Mouse (Mus musculus) lung, embryonic 15.5 days (tissue): ENCODE data around the gene Nav2. TPM values are rescaled to one million over a fixed set of nuclear protein-coding genes. Genes with fewer than 3 reads are reported as not detected.

Experiments
- ATAC-seq: fragments of 200-750 bp; cut with Nextera tagmentation; 2 replicates; pipeline ENCODE4 v1.8.0; 2017; ENCODE audit warnings: moderate number of reproducible peaks, borderline replicate concordance; ENCODE audit not compliant: low FRiP score, low TSS enrichment; ENCODE audit errors: extremely low read depth
- H3K27ac ChIP-seq: fragments of 300-500 bp; sonication (generic); 2 replicates; pipeline ENCODE4 v1.5.1; 2015; ENCODE audit warnings: moderate library complexity, mild to moderate bottlenecking, inconsistent platforms
- H3K27me3 ChIP-seq: fragments of 300-500 bp; sonication (generic); 2 replicates; pipeline ENCODE4 v1.6.1; 2015; ENCODE audit warnings: inconsistent platforms
- H3K36me3 ChIP-seq: fragments of 300-500 bp; sonication (generic); 2 replicates; pipeline ENCODE4 v1.6.1; 2015; ENCODE audit warnings: inconsistent platforms
- H3K4me1 ChIP-seq: fragments of 300-500 bp; sonication (generic); 2 replicates; pipeline ENCODE4 v1.6.1; 2015; ENCODE audit warnings: inconsistent platforms
- H3K4me2 ChIP-seq: fragments of 300-500 bp; sonication (generic); 2 replicates; pipeline ENCODE4 v1.6.1; 2015; ENCODE audit warnings: inconsistent platforms, mild to moderate bottlenecking, moderate library complexity
- H3K4me3 ChIP-seq: fragments of 300-500 bp; sonication (generic); 2 replicates; pipeline ENCODE4 v1.5.1; 2015; ENCODE audit warnings: mild to moderate bottlenecking, inconsistent platforms
- H3K9ac ChIP-seq: fragments of 300-500 bp; sonication (generic); 2 replicates; pipeline ENCODE4 v1.6.1; 2015; ENCODE audit warnings: inconsistent platforms
- H3K9me3 ChIP-seq: fragments of 300-500 bp; sonication (generic); 2 replicates; pipeline ENCODE4 v1.6.1; 2016; ENCODE audit warnings: inconsistent platforms
- WGBS: fragments of 180-500 bp; shearing (Covaris S2); methylation state at CpG from one replicate; pipeline ENCODE4 v1.1.7; 2015; 5-methylcytosine and 5-hydroxymethylcytosine counted together
- polyA plus RNA-seq: library from polyadenylated mRNA; unstranded; fragments of >200 nt; fragmentation: Nextera tagmentation; extraction: Ambion mirVana; gene quantifications from 2 replicates; pipeline ENCODE4 v1.2.1, GENCODE M21; 2015

Gene Nav2
- polyA plus RNA-seq, 1 experiment from 2014 or later = 27.6 TPM

DNA sequence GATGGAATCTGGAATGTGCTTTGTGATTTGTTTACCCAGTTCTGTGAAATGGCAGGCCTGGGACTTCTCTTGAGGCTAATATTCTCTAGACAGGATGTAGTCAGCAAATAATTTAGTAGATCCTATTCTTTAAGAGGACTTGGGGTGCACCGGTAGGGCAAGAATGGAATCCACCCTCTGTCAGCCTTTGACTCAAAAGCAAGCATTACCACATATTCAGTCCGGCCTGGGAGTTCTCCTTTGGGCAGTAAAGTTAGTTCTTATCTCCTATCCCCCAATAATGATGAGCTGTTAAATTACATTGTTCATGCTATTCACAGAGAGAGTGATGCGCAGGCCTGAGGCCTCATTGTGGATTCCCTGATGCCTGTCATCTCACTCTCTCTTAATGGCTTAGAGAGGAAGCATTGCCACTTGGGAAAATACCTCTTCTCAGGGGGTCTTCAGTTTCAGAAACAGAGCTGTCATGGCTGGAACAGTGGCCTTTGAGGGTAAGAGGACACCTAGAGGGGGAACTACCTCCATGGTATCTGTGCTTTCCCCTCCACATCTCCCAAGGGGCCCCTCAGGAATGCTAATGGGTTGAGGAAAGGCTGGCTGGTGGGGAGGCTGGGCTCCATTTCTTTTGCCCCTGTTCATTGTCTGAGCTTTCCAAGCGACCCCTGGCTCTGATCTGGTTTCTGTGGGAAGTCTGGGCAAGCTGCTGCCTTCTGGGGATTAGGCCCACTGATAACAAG is 133.0 kb downstream of the Nav2 start:
- peak; percentile 41; the same call in 1 of the 2 replicates for ATAC-seq
- Histone ChIP-seq H3K9ac (no peak overlapping the region), H3K4me3 (no peak overlapping the region), H3K36me3 (no peaks in the 10 kb centered on the region), H3K27ac (peak overlapping the region; percentile 26; the same call in 1 of the 2 replicates), H3K4me1 (peaks cover 12% of the 10 kb centered on the region), H3K27me3 (no peaks in the 10 kb centered on the region), H3K9me3 (no peaks in the 10 kb centered on the region), H3K4me2 (no peak overlapping the region)
- WGBS = 33% methylated on average over 4 of the region's 4 CpGs

DNA sequence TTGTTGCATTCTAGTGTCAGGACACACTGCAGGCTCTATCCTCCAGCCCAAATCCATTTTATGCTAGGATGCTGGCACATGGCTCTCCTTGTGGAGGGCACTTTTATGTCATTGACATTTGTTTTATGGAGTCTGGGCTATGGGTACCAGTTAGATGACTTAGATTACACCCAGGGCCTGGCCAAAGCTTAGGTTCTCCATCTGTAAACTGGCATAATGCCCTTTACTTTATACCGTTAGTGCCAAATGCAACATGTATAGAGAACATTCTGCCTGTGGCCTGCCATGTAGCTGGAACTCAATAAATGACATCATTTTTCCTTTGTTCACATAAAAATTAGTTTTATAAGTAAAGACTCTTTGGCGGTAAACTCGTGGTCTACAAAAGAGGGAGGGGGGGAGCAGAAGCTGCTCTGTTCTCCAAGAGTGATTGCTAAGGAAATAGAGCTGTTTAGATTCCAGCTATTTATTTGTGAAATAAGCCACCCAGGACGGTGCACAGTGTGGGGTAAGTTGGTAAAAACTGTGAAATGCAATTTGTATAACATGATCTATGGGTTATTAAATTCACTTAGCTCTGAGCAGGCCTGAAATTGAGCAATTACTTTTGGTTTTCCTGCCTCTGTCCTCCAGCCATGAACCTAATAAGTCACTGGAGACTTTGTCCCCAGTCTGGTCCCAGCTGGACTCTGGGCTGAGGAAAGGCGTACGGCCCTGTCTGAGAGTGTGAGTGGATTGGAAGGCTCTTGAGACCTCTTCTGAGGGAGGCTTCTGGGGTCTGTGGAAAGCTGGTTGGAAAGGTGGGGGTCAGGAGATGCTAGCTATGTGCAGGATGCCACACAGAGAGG is 137.2 kb downstream of the Nav2 start:
- H3K9me3 ChIP-seq = no peaks in the 10 kb centered on the region
- no peak overlapping the region for H3K27ac ChIP-seq
- no peak overlapping the region for H3K9ac ChIP-seq
- no peak overlapping the region for H3K4me2 ChIP-seq
- H3K27me3 ChIP-seq = no peaks in the 10 kb centered on the region
- no peaks in the 10 kb centered on the region for H3K36me3 ChIP-seq
- peaks cover 22% of the 10 kb centered on the region for H3K4me1 ChIP-seq
- ATAC-seq = peak; percentile 69
- H3K4me3 ChIP-seq = no peak overlapping the region
- WGBS = 39% methylated on average over 6 of the region's 6 CpGs

DNA sequence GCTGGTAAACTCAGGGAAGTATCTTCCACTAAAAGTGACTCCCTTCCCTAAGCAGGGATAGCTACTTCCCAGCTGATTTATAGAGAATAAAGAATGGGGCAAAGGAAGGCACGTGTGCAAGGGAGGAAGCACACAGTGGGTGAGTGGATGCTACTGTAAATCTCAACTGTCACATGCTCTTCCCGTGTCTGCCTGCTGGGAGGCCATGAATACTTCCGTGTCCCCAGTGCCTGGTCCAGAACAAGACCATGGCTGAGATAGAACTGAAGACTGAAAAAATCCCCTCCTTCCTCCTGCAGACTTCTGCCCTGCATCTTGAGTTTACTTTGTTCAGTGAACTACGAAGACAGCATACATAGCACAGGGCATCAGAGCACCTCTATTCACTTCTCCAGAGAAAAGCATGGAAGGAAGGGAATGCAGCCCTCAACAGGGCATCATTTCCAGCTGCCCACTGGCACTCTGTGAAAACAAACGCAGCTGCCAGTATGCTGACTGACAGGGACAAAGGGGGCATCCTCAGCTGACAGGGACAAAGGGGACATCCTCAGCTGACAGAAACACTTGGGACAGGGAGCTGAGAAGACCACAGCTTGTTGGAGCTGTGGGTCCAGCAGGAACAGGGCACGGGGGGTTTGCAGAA is 138.0 kb downstream of the Nav2 start:
- no peak overlapping the region for H3K9ac ChIP-seq
- H3K27ac ChIP-seq = no peak overlapping the region
- ATAC-seq = no peak
- no peak overlapping the region for H3K4me3 ChIP-seq
- H3K27me3 ChIP-seq = no peaks in the 10 kb centered on the region
- no peaks in the 10 kb centered on the region for H3K36me3 ChIP-seq
- H3K4me1 ChIP-seq = peaks cover 22% of the 10 kb centered on the region
- H3K9me3 ChIP-seq = no peaks in the 10 kb centered on the region
- no peak overlapping the region for H3K4me2 ChIP-seq
- 39% methylated on average over 6 of the region's 6 CpGs for WGBS

DNA sequence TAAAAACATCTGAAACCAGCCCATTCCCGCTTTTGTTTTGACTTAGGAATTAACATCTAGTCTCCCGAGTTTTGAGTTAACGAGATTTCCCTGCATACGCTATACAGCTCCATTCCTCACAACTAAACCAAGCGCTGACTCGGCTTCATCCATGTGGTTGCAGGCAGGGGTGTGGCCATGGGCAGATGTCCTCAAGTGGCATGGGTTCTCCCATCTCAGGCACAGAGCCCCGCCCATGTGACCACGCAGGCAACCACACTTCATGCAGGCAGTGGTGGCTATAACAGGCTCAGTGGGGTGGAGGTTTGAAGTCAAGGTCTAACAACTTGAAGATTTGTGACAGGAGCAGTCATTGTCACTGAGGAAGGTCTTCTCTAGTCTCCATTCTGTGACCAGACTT is 138.8 kb downstream of the Nav2 start:
- Histone ChIP-seq H3K4me1 (peaks cover 22% of the 10 kb centered on the region), H3K36me3 (no peaks in the 10 kb centered on the region), H3K27me3 (no peaks in the 10 kb centered on the region), H3K4me2 (no peak overlapping the region), H3K9me3 (no peaks in the 10 kb centered on the region), H3K27ac (no peak overlapping the region), H3K9ac (no peak overlapping the region), H3K4me3 (no peak overlapping the region)
- no peak for ATAC-seq
- 41% methylated on average over 8 of the region's 8 CpGs for WGBS

GRCm38 (mm10) chr7:49052871-49053618 is 144.5 kb downstream of the Nav2 start:
- no peak overlapping the region for H3K27ac ChIP-seq
- no peak overlapping the region for H3K4me3 ChIP-seq
- no peak for ATAC-seq
- H3K27me3 ChIP-seq = no peaks in the 10 kb centered on the region
- H3K4me2 ChIP-seq = no peak overlapping the region
- no peaks in the 10 kb centered on the region for H3K4me1 ChIP-seq
- H3K36me3 ChIP-seq = no peaks in the 10 kb centered on the region
- no peak overlapping the region for H3K9ac ChIP-seq
- H3K9me3 ChIP-seq = no peaks in the 10 kb centered on the region
- WGBS = 83% methylated on average over 9 of the region's 9 CpGs

DNA sequence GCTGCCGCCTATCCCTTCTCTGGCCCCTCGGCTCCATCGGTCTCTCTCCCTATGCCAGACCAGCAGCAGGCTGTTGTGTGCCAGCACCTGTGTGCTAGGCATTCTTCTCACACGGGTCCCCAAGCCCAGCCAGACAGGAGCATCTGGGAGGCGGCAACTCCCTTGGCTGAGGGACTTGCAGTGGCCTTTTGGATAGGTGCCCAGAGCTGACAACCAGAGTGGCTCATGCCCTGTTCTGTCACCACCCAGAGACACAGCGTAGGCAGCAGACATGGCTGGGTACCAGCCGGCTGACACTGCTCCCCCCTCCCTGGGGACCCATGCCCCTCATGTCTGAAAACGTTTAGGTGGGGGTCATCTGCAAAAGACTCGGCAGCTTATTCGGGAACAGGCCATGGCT is 146.8 kb downstream of the Nav2 start:
- Histone ChIP-seq H3K4me2 (no peak overlapping the region), H3K9ac (no peak overlapping the region), H3K27me3 (no peaks in the 10 kb centered on the region), H3K4me3 (no peak overlapping the region), H3K4me1 (0 out of 2 replicates have a peak, but pooled peaks cover 2% of the 10 kb centered on the region), H3K9me3 (no peaks in the 10 kb centered on the region), H3K27ac (no peak overlapping the region), H3K36me3 (no peaks in the 10 kb centered on the region)
- 73% methylated on average over 10 of the region's 10 CpGs for whole genome bisulfite sequencing
- ATAC-seq = no peak

DNA sequence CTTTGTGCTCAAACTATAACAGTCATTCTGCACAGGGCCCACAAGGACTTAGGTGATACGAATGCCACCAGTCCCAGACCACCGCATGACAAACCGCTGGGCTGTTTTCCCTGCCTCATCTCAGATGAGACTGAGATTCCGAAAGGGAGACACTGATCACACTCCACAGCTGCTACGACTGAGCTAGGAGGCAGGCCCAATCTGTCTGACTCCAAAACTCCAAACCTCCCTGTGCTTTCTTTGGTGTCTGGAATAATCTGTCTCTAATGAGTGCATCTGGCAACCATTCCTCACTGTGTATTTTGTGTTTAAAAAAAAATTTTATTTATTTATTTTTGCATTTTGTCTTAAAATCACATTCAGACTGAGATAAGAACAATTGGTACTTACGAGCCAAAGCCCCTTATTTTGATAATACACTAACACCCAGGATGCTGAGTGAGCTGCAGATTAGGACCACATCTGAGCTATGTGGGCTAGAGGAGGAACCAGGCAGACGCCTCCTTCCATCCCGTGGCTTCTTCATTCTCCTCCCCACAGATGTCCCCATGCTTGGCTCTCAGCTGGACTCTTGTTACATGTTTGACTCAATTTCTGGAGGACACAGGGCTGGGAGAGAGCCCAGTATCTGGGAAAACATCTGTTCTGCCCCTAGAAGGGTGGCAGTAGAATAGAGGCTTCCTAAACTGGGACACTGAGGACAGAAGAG is 149.9 kb downstream of the Nav2 start:
- H3K4me2 ChIP-seq = no peak overlapping the region
- no peaks in the 10 kb centered on the region for H3K36me3 ChIP-seq
- H3K27ac ChIP-seq = no peak overlapping the region
- H3K9me3 ChIP-seq = no peaks in the 10 kb centered on the region
- H3K27me3 ChIP-seq = no peaks in the 10 kb centered on the region
- 61% methylated on average over 8 of the region's 8 CpGs for WGBS
- no peak overlapping the region for H3K9ac ChIP-seq
- 0 out of 2 replicates have a peak, but pooled peaks cover 2% of the 10 kb centered on the region for H3K4me1 ChIP-seq
- H3K4me3 ChIP-seq = no peak overlapping the region
- ATAC-seq = no peak

DNA sequence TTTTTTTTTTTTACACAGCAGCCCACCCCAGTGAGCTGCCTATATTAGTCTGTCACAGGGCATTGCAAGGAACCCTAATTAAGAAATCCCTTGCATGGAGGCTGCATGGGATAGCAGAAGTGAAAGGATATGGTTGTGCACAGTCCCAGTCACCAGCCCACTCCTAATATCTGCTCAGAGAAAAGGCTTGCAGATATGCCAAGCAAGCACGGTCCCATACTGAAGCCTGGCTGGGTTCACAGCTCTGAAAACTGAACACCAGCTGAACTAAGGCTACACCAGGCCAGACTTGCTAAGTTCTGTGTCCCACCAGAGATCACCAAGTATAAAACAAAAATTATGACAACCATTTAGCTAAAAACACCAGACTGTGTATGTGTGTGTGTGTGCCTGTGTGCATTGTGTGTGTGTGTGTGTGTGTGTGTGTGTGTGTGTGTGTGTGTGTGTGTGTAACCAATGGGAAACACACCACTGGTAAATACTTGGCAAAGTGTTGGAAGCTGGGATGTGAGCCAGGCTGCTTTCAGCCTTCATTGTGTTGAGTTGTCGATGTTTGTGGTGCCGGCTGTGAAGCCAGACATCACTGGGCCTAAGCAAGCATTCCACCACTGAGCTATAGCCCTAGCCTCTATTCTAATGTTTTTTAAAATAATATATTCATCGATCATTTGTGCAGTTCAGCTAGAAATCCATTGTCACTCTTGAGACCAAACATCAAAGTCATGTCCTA is 156.4 kb downstream of the Nav2 start:
- Histone ChIP-seq H3K4me1 (0 out of 2 replicates have a peak, but pooled peaks cover 2% of the 10 kb centered on the region), H3K36me3 (no peaks in the 10 kb centered on the region), H3K4me2 (no peak overlapping the region), H3K27me3 (no peaks in the 10 kb centered on the region), H3K9me3 (no peaks in the 10 kb centered on the region), H3K27ac (no peak overlapping the region), H3K9ac (no peak overlapping the region), H3K4me3 (no peak overlapping the region)
- peak; percentile 53; the same call in 1 of the 2 replicates for ATAC-seq
- 53% methylated on average over 4 of the region's 4 CpGs for WGBS

DNA sequence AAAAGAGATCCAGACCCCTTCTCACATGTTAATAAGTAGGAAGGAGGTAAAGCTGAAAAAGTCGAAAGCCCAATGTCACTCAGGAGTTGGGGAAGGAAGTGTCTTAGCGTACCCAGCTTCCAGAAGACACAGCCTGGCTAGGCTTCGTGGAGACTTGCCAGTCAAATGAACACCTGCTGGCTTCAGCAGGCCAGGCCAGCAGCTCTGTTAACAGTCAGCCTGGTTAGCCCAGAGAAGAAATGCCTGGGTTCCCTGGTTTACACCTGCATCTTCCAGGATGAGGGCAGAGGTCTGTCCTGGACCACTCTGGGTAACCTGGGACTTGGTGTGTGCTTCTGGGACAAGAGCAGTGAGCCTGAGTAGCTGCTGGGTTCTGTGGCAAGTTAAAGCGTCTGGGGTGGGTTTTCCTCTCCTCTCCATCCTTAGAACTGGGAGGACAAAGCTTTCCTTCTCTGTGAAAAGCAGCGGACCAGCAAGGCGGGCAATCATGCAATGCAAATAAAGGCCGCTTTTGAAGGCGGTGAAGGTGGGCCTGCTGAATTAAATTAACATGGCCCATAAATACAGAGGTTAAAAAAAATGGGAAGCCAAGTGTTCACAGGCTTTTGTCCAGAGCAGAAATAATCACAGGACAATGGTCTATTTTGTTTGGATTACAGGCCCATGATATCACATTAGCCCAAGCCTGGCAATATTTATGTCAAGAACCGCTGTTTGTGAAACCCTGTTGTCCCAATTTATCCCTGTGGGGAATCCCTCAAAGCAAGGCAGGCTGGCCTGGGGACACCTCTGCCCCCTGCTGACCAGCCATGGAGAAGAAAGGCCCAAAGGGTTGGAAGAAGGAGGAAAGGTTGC is 157.3 kb downstream of the Nav2 start:
- Histone ChIP-seq H3K9me3 (no peaks in the 10 kb centered on the region), H3K4me3 (no peak overlapping the region), H3K4me2 (no peak overlapping the region), H3K27me3 (no peaks in the 10 kb centered on the region), H3K36me3 (no peaks in the 10 kb centered on the region), H3K9ac (no peak overlapping the region), H3K4me1 (0 out of 2 replicates have a peak, but pooled peaks cover 2% of the 10 kb centered on the region), H3K27ac (no peak overlapping the region)
- 66% methylated on average over 9 of the region's 9 CpGs for WGBS
- no peak for ATAC-seq

GRCm38 (mm10) chr7:49066828-49067227 is 158.3 kb downstream of the Nav2 start:
- no peak for ATAC-seq
- Histone ChIP-seq H3K4me3 (no peak overlapping the region), H3K4me1 (0 out of 2 replicates have a peak, but pooled peaks cover 2% of the 10 kb centered on the region), H3K9ac (no peak overlapping the region), H3K36me3 (no peaks in the 10 kb centered on the region), H3K9me3 (no peaks in the 10 kb centered on the region), H3K27ac (no peak overlapping the region), H3K4me2 (no peak overlapping the region), H3K27me3 (no peaks in the 10 kb centered on the region)
- 82% methylated on average over 1 of the region's 1 CpGs for WGBS
